Mouse (Mus musculus) heart, postnatal 14 days (tissue): ENCODE data around the gene Lrig2. TPM values are rescaled to one million over a fixed set of nuclear protein-coding genes. Genes with fewer than 3 reads are reported as not detected.

ENCODE experiments used
- total RNA-seq, 2 experiments: library from RNA; stranded (reverse); gene quantifications; 2 replicates each; pipeline ENCODE4 v1.2.3; 2021

Gene Lrig2
- total RNA-seq, 2 experiments from 2014 or later, result 13.8 to 14.5 TPM

Other genes with a start within 250 kb of the Lrig2 start
- 100 to 1,000 TPM; 153 to 157 TPM for gene Slc16a1, start 126.8 kb upstream of the Lrig2 start, total RNA-seq